Mouse (Mus musculus): ENCODE data around the gene Rbms3. TPM values are rescaled to one million over a fixed set of nuclear protein-coding genes. Genes with fewer than 3 reads are reported as not detected.

Gene Rbms3
- polyA plus RNA-seq, 1 experiment from 2014 or later: not detected

GRCm38 (mm10) chr9:117180658-117181057, 449.1 kb downstream of the Rbms3 start:
- Histone ChIP-seq H3K4me3 (ENCODE audit: inconsistent target) (no peak overlapping the region), H3K36me3 (ENCODE audit: inconsistent target) (no peaks in the 10 kb centered on the region), H3K27ac (no peak overlapping the region), H3K79me2 (ENCODE audit: inconsistent target) (no peaks in the 10 kb centered on the region)
- 89% methylated on average over 7 of the region's 7 CpGs for WGBS (ENCODE audit: missing documents)

- WGBS (ENCODE audit: missing documents): 88% methylated on average over 4 of the region's 4 CpGs
- Histone ChIP-seq H3K4me3 (ENCODE audit: inconsistent target) (no peak overlapping the region), H3K36me3 (ENCODE audit: inconsistent target) (no peaks in the 10 kb centered on the region), H3K27ac (no peak overlapping the region), H3K79me2 (ENCODE audit: inconsistent target) (no peaks in the 10 kb centered on the region)
Observed at GRCm38 (mm10) chr9:117178366-117178765, 451.3 kb downstream of the Rbms3 start.

GRCm38 (mm10) chr9:117172526-117172925, 457.2 kb downstream of the Rbms3 start:
- WGBS (ENCODE audit: missing documents): 94% methylated on average over 7 of the region's 7 CpGs
- no peaks in the 10 kb centered on the region for H3K79me2 ChIP-seq (ENCODE audit: inconsistent target)

GRCm38 (mm10) chr9:117169196-117169595, 460.5 kb downstream of the Rbms3 start:
- Histone ChIP-seq H3K4me3 (ENCODE audit: inconsistent target) (no peak overlapping the region), H3K36me3 (ENCODE audit: inconsistent target) (no peaks in the 10 kb centered on the region), H3K27ac (no peak overlapping the region), H3K79me2 (ENCODE audit: inconsistent target) (no peaks in the 10 kb centered on the region)
- 83% methylated on average over 5 of the region's 5 CpGs for WGBS (ENCODE audit: missing documents)

More at GRCm38 (mm10) chr9:117172526-117172925, 457.2 kb downstream of the Rbms3 start:
- Histone ChIP-seq H3K4me3 (ENCODE audit: inconsistent target) (no peak overlapping the region), H3K27ac (no peak overlapping the region), H3K36me3 (ENCODE audit: inconsistent target) (no peaks in the 10 kb centered on the region)

GRCm38 (mm10) chr9:117163143-117163542, 466.6 kb downstream of the Rbms3 start:
- 75% methylated on average over 6 of the region's 6 CpGs for WGBS (ENCODE audit: missing documents)
- H3K4me3 ChIP-seq (ENCODE audit: inconsistent target): no peak overlapping the region
- H3K27ac ChIP-seq: no peak overlapping the region
- no peaks in the 10 kb centered on the region for H3K36me3 ChIP-seq (ENCODE audit: inconsistent target)
- no peaks in the 10 kb centered on the region for H3K79me2 ChIP-seq (ENCODE audit: inconsistent target)

- no peak overlapping the region for H3K27ac ChIP-seq
- H3K36me3 ChIP-seq (ENCODE audit: inconsistent target): no peaks in the 10 kb centered on the region
- no peaks in the 10 kb centered on the region for H3K79me2 ChIP-seq (ENCODE audit: inconsistent target)
- WGBS (ENCODE audit: missing documents): 84% methylated on average over 6 of the region's 6 CpGs
- H3K4me3 ChIP-seq (ENCODE audit: inconsistent target): no peak overlapping the region
Observed at GRCm38 (mm10) chr9:117161150-117161549, 468.6 kb downstream of the Rbms3 start.

GRCm38 (mm10) chr9:117156330-117156905, 473.3 kb downstream of the Rbms3 start:
- Histone ChIP-seq H3K79me2 (ENCODE audit: inconsistent target) (no peaks in the 10 kb centered on the region), H3K36me3 (ENCODE audit: inconsistent target) (no peaks in the 10 kb centered on the region), H3K27ac (no peak overlapping the region), H3K4me3 (ENCODE audit: inconsistent target) (no peak overlapping the region)
- WGBS (ENCODE audit: missing documents): 92% methylated on average over 9 of the region's 9 CpGs

- no peak overlapping the region for H3K4me3 ChIP-seq (ENCODE audit: inconsistent target)
- H3K79me2 ChIP-seq (ENCODE audit: inconsistent target): no peaks in the 10 kb centered on the region
- 89% methylated on average over 4 of the region's 4 CpGs for WGBS (ENCODE audit: missing documents)
- H3K36me3 ChIP-seq (ENCODE audit: inconsistent target): no peaks in the 10 kb centered on the region
- no peak overlapping the region for H3K27ac ChIP-seq
Observed at GRCm38 (mm10) chr9:117154590-117154989, 475.1 kb downstream of the Rbms3 start.

- no peaks in the 10 kb centered on the region for H3K79me2 ChIP-seq (ENCODE audit: inconsistent target)
- no peaks in the 10 kb centered on the region for H3K36me3 ChIP-seq (ENCODE audit: inconsistent target)
- no peak overlapping the region for H3K27ac ChIP-seq
- 60% methylated on average over 20 of the region's 20 CpGs for WGBS (ENCODE audit: missing documents)
- no peak overlapping the region for H3K4me3 ChIP-seq (ENCODE audit: inconsistent target)
Observed at GRCm38 (mm10) chr9:117153686-117154274, 475.9 kb downstream of the Rbms3 start.

- Histone ChIP-seq H3K36me3 (ENCODE audit: inconsistent target) (no peaks in the 10 kb centered on the region), H3K27ac (no peak overlapping the region), H3K4me3 (ENCODE audit: inconsistent target) (no peak overlapping the region), H3K79me2 (ENCODE audit: inconsistent target) (no peaks in the 10 kb centered on the region)
- 84% methylated on average over 3 of the region's 3 CpGs for WGBS (ENCODE audit: missing documents)
Observed at GRCm38 (mm10) chr9:117151951-117152350, 477.8 kb downstream of the Rbms3 start.

- Histone ChIP-seq H3K27ac (no peak overlapping the region), H3K36me3 (ENCODE audit: inconsistent target) (no peaks in the 10 kb centered on the region), H3K4me3 (ENCODE audit: inconsistent target) (no peak overlapping the region), H3K79me2 (ENCODE audit: inconsistent target) (no peaks in the 10 kb centered on the region)
- 85% methylated on average over 7 of the region's 7 CpGs for WGBS (ENCODE audit: missing documents)
Observed at GRCm38 (mm10) chr9:117144057-117144723, 485.5 kb downstream of the Rbms3 start.

GRCm38 (mm10) chr9:117139971-117140370, 489.7 kb downstream of the Rbms3 start:
- 87% methylated on average over 3 of the region's 3 CpGs for WGBS (ENCODE audit: missing documents)

GRCm38 (mm10) chr9:117136410-117136809, 493.3 kb downstream of the Rbms3 start:
- WGBS (ENCODE audit: missing documents): 29% methylated on average over 5 of the region's 5 CpGs
- Histone ChIP-seq H3K79me2 (ENCODE audit: inconsistent target) (no peaks in the 10 kb centered on the region), H3K4me3 (ENCODE audit: inconsistent target) (no peak overlapping the region), H3K27ac (no peak overlapping the region), H3K36me3 (ENCODE audit: inconsistent target) (no peaks in the 10 kb centered on the region)

More at GRCm38 (mm10) chr9:117139971-117140370, 489.7 kb downstream of the Rbms3 start:
- Histone ChIP-seq H3K4me3 (ENCODE audit: inconsistent target) (no peak overlapping the region), H3K27ac (no peak overlapping the region), H3K36me3 (ENCODE audit: inconsistent target) (no peaks in the 10 kb centered on the region), H3K79me2 (ENCODE audit: inconsistent target) (no peaks in the 10 kb centered on the region)

GRCm38 (mm10) chr9:117134043-117134442, 495.7 kb downstream of the Rbms3 start:
- no peak overlapping the region for H3K4me3 ChIP-seq (ENCODE audit: inconsistent target)
- H3K79me2 ChIP-seq (ENCODE audit: inconsistent target): no peaks in the 10 kb centered on the region
- no peaks in the 10 kb centered on the region for H3K36me3 ChIP-seq (ENCODE audit: inconsistent target)
- H3K27ac ChIP-seq: no peak overlapping the region
- 11% methylated on average over 2 of the region's 2 CpGs for WGBS (ENCODE audit: missing documents)

- no peaks in the 10 kb centered on the region for H3K36me3 ChIP-seq (ENCODE audit: inconsistent target)
- H3K27ac ChIP-seq: no peak overlapping the region
- WGBS (ENCODE audit: missing documents): 97% methylated on average over 8 of the region's 8 CpGs
- H3K79me2 ChIP-seq (ENCODE audit: inconsistent target): no peaks in the 10 kb centered on the region
- no peak overlapping the region for H3K4me3 ChIP-seq (ENCODE audit: inconsistent target)
Observed at GRCm38 (mm10) chr9:117126816-117127215, 502.9 kb downstream of the Rbms3 start.

Data from macrophage (primary cell).